Mouse (Mus musculus): ENCODE measurements around the gene Zscan18. TPM values are rescaled to one million over a fixed set of nuclear protein-coding genes. Genes with fewer than 3 reads are reported as not detected.
A peak's percentile ranks its signal among the peaks of the same experiment; 100 is the strongest.
"Not testable (repeated sequence)": the region's sequence is repeated elsewhere in the genome, so short reads cannot be mapped to it uniquely, and the experiment has no call there.

The Zscan18 gene
- 6.0 and 6.6 TPM in 2 replicates for polyA plus RNA-seq (2015; fragmentation: Nextera tagmentation; extraction: Ambion mirVana)

DNA sequence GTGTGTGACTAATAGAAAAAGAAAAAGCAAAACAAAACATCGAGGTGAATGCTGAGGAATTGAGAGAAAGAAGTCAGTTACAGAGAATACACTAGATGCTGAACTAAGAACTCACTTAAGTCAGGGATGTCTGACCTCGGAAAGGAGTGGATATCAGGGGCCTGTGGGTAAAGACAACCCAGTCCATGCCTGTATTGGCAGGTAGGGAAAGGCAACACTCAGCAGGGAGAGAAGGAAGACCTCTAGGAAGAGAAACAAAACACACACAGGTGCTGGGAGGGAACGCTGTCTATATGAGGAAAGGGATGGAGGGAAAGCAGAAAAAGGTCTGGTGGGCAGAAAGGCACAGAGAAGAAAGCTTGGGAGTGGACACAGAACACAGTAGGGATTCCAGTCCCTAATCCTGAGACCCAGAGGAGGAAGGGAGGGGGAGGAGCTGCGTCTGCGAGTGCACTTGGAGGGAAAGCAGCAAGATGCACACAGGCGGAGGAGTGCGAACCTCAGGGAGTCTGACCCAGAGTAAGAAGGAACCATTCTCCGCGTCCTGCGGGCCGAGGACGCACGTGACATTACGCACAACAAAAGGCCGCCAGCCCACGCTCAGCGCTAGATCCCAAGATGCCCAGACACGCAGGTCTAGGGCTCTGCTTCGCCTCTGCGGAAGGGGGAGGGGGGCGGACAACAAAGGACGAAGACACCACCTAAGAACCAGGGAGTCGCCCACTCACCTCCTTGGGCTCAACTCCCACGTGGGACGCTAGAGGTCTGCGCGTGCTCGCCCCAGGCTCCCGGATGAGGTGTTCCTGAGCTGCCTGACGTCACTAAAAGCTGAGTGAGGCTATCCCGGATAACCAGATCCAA, at the start of gene Zscan18:
TSS of gene Zscan18 (minus strand) at position 770 of the 861 bp plus-strand sequence.
- Histone ChIP-seq H3K9me3 (no peaks in the 10 kb centered on the region), H3K27me3 (no peaks in the 10 kb centered on the region), H3K4me3 (peak within 1 kb of the TSS; percentile 45), H3K4me2 (peak within 1 kb of the TSS; percentile 84), H3K36me3 (peaks cover 19% of the 10 kb centered on the region), H3K9ac (peak within 1 kb of the TSS; percentile 46), H3K4me1 (0 out of 2 replicates have a peak, but pooled peaks cover 6% of the 10 kb centered on the region), H3K27ac (peak within 1 kb of the TSS; percentile 48)
- WGBS = 5% methylated on average over 31 of the region's 31 CpGs
- ATAC-seq (ENCODE audit: borderline replicate concordance, extremely low read depth, low FRiP score, low TSS enrichment) = peak; percentile 94

DNA sequence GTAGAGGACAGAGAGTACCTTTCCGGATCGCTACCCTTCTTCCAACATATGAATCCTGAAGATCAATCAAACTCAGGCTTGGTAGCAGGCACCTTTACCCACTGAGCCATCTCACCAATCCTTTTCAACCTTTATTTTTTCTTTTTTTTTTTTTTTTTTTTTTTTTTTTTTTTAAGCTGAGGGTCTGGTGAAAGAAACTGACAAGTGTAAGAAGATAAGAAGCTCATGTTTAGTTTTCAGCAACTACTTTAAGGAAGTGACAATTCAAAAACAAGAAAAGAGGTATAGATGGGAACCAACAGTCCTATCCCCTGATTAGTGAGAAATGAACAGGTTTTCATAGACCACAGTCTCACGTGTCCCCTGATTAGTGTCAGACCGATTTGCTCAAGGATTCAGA, 32.3 kb upstream of the Zscan18 start:
- peak overlapping the region; percentile 61 for H3K4me3 ChIP-seq
- peaks cover 31% of the 10 kb centered on the region; the same call in 1 of the 2 replicates for H3K9me3 ChIP-seq
- H3K27ac ChIP-seq = no peak overlapping the region
- H3K27me3 ChIP-seq = no peaks in the 10 kb centered on the region
- H3K4me2 ChIP-seq = peak overlapping the region; percentile 69
- no peak overlapping the region for H3K9ac ChIP-seq
- 94% methylated on average over 4 of the region's 4 CpGs for WGBS
- ATAC-seq (ENCODE audit: borderline replicate concordance, extremely low read depth, low FRiP score, low TSS enrichment) = no peak
- peaks cover 46% of the 10 kb centered on the region for H3K36me3 ChIP-seq
- no peaks in the 10 kb centered on the region for H3K4me1 ChIP-seq

DNA sequence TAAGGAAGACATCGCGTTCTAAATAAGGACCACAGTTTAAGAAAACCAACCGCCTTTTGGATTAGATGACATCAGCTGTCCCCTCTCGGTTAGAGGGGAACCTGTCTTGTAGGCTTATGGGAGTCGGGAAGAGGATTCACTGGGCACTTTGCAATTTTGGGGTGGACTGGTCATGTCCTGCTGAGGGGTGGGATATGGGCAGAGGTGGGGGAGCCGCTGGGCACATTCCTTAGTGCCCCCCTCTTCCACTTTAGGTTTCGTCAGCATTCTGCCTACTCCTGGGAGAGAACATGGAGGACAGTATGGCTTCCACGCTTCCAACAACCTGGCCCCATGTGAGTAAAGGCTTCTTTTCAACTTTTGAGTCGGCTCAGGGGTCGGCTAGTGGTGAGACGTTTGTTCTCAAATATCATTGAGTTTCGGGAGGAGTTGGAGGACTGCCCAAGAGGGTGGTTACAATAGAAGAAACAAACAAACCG, 31.8 kb upstream of the Zscan18 start:
- Histone ChIP-seq H3K36me3 (peaks cover 41% of the 10 kb centered on the region), H3K4me1 (no peaks in the 10 kb centered on the region), H3K27ac (peak overlapping the region; percentile 74), H3K4me2 (peak overlapping the region; percentile 69), H3K4me3 (peak overlapping the region; percentile 61), H3K27me3 (no peaks in the 10 kb centered on the region), H3K9me3 (peaks cover 26% of the 10 kb centered on the region; the same call in 1 of the 2 replicates), H3K9ac (peak overlapping the region; percentile 62)
- ATAC-seq (ENCODE audit: borderline replicate concordance, extremely low read depth, low FRiP score, low TSS enrichment) = peak; percentile 43
- WGBS = 21% methylated on average over 13 of the region's 13 CpGs

DNA sequence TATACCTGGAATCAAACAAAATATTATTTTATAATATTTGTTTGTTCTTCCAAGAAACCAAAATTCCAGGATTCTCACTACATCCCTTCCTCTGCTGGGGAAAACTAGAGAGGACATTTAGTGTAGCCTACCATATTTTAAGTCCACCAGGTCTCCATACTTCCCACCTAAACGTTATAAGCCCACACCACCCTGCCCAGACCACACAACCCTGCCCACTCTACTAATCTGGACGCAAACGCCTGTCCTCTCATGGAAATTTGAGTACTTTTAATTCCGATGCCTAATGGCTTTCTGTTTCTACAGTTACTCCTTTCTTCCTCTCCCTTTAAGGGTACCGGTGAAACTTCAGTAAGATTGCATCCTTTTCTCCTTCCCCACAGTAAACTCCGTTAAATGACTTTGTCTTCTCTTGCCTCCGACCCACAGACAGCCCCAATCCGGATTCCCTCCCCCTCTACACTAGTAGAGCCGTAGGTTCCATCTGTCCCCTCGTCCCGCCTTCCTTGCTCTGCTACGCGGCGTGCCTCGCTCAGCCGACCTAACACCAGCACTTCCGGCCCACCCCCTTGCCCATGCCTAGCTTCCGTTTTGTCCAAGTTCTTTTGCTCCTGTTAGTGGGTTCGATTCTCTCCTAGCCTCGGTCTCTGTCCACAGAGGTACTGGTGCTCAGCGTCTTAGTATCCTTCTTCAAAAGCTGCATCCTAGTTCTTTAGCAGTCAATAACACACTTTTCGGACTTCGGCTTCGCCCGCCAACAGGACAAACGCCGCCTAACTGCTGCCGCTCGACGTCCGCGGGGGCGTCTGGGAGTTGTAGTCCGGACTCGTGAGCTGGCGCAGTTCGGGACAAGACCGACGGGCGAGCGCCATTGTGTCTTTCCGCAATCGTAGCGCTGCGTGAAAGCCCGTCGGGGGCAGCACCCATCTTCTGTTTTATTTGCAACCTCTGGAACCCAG, 31.0 kb upstream of the Zscan18 start, which contains the start of gene Zfp110:
TSS of gene Zfp110 (plus strand) at position 600 of the 959 bp plus-strand sequence.
- ATAC-seq (ENCODE audit: borderline replicate concordance, extremely low read depth, low FRiP score, low TSS enrichment) = peak; percentile 98
- Histone ChIP-seq H3K27me3 (no peaks in the 10 kb centered on the region), H3K27ac (peak within 1 kb of the TSS; percentile 74), H3K9ac (peak within 1 kb of the TSS; percentile 62), H3K36me3 (peaks cover 34% of the 10 kb centered on the region), H3K4me2 (peak within 1 kb of the TSS; percentile 69), H3K4me3 (peak within 1 kb of the TSS; percentile 61), H3K4me1 (no peaks in the 10 kb centered on the region), H3K9me3 (peaks cover 20% of the 10 kb centered on the region; the same call in 1 of the 2 replicates)
- 2% methylated on average over 47 of the region's 47 CpGs for WGBS

DNA sequence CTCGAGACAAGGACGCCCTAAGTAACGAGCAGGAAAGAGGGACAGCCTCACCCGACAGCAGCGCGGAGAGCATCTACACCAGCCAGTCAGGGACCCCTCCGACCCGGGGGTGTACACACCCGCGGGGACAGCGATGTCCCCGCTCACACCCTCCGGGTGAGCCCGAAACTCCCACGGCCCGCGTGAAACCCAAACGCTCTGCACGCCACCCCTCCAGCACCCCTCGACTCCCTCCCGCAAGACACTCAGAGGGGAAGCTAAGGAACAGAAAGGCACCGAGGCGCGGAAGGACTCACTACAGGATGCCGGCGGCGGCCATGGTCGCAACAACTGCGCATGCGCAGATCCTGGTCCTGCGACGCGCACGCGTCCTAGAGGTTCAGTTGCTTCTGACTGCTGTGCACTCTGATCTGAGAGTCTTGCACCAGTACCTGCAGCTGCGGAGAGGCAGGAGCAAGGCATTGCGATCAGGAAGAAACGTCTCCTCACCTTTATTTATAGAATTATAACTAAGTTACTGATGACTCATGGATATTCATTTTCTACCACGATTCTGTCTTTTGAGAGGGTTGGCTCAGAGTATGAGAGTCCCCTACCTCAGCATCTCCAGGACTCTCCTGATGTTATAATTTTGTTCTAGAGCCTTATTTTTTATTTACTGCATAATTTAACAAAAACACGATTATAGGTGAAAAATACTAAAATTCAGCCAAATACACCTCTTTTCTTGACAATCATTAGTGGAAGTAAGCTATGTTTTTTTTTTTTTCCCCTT, 15.3 kb upstream of the Zscan18 start, which contains the start of gene Zfp329:
TSS of gene Zfp329 (minus strand) at position 338 of the 775 bp plus-strand sequence.
- H3K27me3 ChIP-seq = no peaks in the 10 kb centered on the region
- H3K27ac ChIP-seq = peak within 1 kb of the TSS; percentile 77
- peak within 1 kb of the TSS; percentile 86 for H3K9ac ChIP-seq
- ATAC-seq (ENCODE audit: borderline replicate concordance, extremely low read depth, low FRiP score, low TSS enrichment) = peak; percentile 96
- peak within 1 kb of the TSS; percentile 82 for H3K4me3 ChIP-seq
- H3K4me2 ChIP-seq = peak within 1 kb of the TSS; percentile 61
- H3K4me1 ChIP-seq = peaks cover 8% of the 10 kb centered on the region; the same call in 1 of the 2 replicates
- peaks cover 7% of the 10 kb centered on the region; the same call in 1 of the 2 replicates for H3K9me3 ChIP-seq
- H3K36me3 ChIP-seq = peaks cover 20% of the 10 kb centered on the region
- WGBS = under 1% methylated on average over 40 of the region's 40 CpGs

DNA sequence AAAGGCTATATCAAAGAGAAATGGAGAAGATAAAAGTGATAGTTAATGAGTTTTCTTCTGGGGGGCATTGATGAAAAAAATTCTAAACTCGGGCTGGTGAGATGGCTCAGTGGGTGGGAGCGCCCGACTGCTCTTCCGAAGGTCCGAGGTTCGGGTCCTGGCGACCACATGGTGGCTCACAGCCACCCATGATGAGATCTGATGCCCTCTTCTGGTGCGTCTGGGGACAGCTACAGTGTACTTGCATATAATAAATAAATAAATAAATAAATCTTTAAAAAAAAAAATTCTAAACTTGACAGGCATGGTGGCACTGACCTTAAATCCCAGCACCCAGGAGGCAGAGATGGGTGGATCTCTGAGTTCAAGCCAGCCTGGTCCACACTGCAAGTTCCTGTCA, 12.1 kb upstream of the Zscan18 start:
- H3K9ac ChIP-seq = no peak overlapping the region
- H3K27ac ChIP-seq = no peak overlapping the region
- H3K9me3 ChIP-seq = peaks cover 14% of the 10 kb centered on the region
- H3K4me1 ChIP-seq = peaks cover 8% of the 10 kb centered on the region; the same call in 1 of the 2 replicates
- H3K4me3 ChIP-seq = no peak overlapping the region
- peaks cover 47% of the 10 kb centered on the region for H3K36me3 ChIP-seq
- WGBS = 91% methylated on average over 8 of the region's 8 CpGs
- no peak for ATAC-seq (ENCODE audit: borderline replicate concordance, extremely low read depth, low FRiP score, low TSS enrichment)
- H3K4me2 ChIP-seq = no peak overlapping the region
- no peaks in the 10 kb centered on the region for H3K27me3 ChIP-seq

DNA sequence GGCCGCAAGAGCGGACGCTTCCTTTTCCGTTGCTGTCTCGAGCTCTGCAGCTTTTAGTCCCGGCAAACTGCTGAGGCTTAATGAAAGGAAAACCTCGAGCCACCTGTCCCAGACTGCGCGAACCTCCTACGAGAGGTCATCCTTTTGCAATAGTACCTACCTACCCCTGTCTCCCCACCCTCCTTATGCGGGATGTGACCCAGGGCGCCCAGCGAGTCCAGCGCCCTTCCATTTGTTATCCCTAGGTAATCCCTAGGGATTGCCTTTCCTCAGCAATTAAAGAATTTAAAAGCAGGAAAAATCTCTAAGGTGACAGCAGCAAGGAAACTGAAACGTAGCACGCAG, 264 bp upstream of the Zscan18 start:
- Histone ChIP-seq H3K9ac (peak overlapping the region; percentile 46), H3K4me2 (peak overlapping the region; percentile 84), H3K36me3 (peaks cover 25% of the 10 kb centered on the region), H3K27ac (peak overlapping the region; percentile 48), H3K4me3 (peak overlapping the region; percentile 45), H3K27me3 (no peaks in the 10 kb centered on the region), H3K9me3 (no peaks in the 10 kb centered on the region), H3K4me1 (0 out of 2 replicates have a peak, but pooled peaks cover 6% of the 10 kb centered on the region)
- 1% methylated on average over 16 of the region's 16 CpGs for WGBS
- no peak; the same call in 1 of the 2 replicates for ATAC-seq (ENCODE audit: borderline replicate concordance, extremely low read depth, low FRiP score, low TSS enrichment)

DNA sequence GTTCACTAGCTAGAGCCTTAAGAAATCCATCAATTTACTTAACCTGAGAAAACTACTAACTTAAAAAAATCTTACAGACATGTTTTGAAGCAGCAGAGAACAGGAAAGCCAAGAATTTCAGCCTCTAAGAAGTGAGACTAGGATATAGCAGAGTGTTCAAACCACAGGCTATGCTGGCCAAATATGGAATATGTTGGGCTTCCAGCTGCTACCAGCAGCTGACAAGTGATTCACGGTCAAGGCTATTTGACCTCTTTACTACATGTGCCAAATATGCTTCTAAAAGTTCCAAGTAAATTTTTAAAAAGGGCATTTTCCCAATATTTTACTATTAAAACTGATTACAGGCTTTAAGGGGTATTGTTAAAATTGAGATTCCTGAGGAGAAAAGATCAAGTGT, 3.9 kb downstream of the Zscan18 start:
- no peak overlapping the region for H3K4me2 ChIP-seq
- no peak for ATAC-seq (ENCODE audit: borderline replicate concordance, extremely low read depth, low FRiP score, low TSS enrichment)
- H3K27me3 ChIP-seq = no peaks in the 10 kb centered on the region
- WGBS = 71% methylated on average over 1 of the region's 1 CpGs
- H3K9ac ChIP-seq = no peak overlapping the region
- no peak overlapping the region for H3K4me3 ChIP-seq
- H3K27ac ChIP-seq = no peak overlapping the region
- no peaks in the 10 kb centered on the region for H3K9me3 ChIP-seq
- H3K4me1 ChIP-seq = 0 out of 2 replicates have a peak, but pooled peaks cover 6% of the 10 kb centered on the region
- 0 out of 2 replicates have a peak, but pooled peaks cover 2% of the 10 kb centered on the region for H3K36me3 ChIP-seq

DNA sequence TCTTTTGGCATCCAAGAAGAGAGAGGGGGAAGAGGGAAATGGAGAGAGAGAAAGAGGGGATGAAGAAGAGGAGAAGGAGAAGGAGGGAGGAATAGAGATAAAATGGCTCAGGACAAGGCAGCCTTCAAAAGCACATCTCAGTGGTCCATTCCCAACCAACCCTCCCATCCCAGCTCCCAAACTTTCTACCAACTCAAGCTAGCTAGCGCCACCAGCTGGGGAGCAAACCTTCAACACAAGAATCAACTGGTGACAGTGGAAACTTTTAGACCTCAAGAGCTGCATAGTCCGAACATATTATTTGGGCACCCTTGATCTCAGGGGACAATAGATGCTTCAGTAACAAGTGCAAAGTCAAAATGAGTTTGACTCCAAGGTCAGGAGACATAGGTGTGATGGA, 5.5 kb downstream of the Zscan18 start:
- H3K9ac ChIP-seq = no peak overlapping the region

DNA sequence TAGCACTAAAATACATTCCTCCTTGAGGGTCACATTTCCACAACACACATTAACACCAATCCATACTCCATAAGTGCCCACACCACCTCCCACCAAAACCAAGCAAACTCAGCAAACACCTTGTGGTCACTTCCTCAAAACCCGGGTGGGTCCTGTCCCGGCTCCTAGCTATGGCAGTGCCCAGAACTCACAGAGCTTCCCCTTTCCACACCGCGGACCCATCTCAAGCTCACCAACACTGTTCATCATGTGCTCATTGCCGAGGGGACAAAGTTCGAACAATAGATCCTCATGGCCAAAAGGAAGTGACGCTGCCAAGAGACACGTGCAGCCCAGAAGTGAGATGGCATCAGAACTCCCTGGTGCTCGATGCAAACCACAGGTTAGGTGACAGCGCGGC, 10.8 kb downstream of the Zscan18 start:
- H3K4me3 ChIP-seq; H3K27ac ChIP-seq; H3K4me2 ChIP-seq; H3K27me3 ChIP-seq; H3K4me1 ChIP-seq; ATAC-seq (ENCODE audit: borderline replicate concordance, extremely low read depth, low FRiP score, low TSS enrichment); H3K9ac ChIP-seq; H3K36me3 ChIP-seq; H3K9me3 ChIP-seq: not testable (repeated sequence)
- 73% methylated on average over 11 of the region's 11 CpGs for WGBS

More for the DNA sequence above, 5.5 kb downstream of the Zscan18 start:
- no peak for ATAC-seq (ENCODE audit: borderline replicate concordance, extremely low read depth, low FRiP score, low TSS enrichment)
- no peak overlapping the region for H3K4me3 ChIP-seq
- H3K27me3 ChIP-seq = no peaks in the 10 kb centered on the region
- H3K4me1 ChIP-seq = no peaks in the 10 kb centered on the region
- WGBS = 75% methylated on average over 2 of the region's 2 CpGs
- H3K36me3 ChIP-seq = 0 out of 2 replicates have a peak, but pooled peaks cover 2% of the 10 kb centered on the region
- no peak overlapping the region for H3K27ac ChIP-seq
- no peak overlapping the region for H3K4me2 ChIP-seq
- no peaks in the 10 kb centered on the region for H3K9me3 ChIP-seq

Data from lung, embryonic 15.5 days (tissue).